Mouse (Mus musculus) CH12.LX (cell line): ENCODE data around the gene Primpol. TPM values are rescaled to one million over a fixed set of nuclear protein-coding genes. Genes with fewer than 3 reads are reported as not detected.

ENCODE experiments used
- DNase-seq: peaks from one replicate; pipeline ENCODE4 v3.0.0-alpha.2; 2013; ENCODE audit errors: extremely low read depth
- H3K27ac ChIP-seq: 2 replicates; pipeline ENCODE4 v1.5.1; 2012; ENCODE audit warnings: low read depth, mild to moderate bottlenecking, control low read depth, moderate library complexity; ENCODE audit not compliant: insufficient read depth
- H3K27me3 ChIP-seq: replicated peaks from 2 replicates; pipeline ENCODE3; 2012; ENCODE audit warnings: inconsistent platforms
- H3K36me3 ChIP-seq, 2 experiments: replicated peaks in 1 of 2; 2 replicates each; pipeline versions ENCODE3 to v1.6.1; 2012; ENCODE audit warnings: inconsistent platforms in 1 of 2, low read length in 1 of 2, mild to moderate bottlenecking in 1 of 2, mixed read lengths in 1 of 2, moderate library complexity in 1 of 2; ENCODE audit not compliant: control insufficient read depth in 1 of 2, insufficient read depth in 1 of 2
- H3K4me1 ChIP-seq, 2 experiments: 2 replicates each; pipeline ENCODE4 v1.6.1; 2012; ENCODE audit warnings: inconsistent platforms in 1 of 2, moderate library complexity in 1 of 2; ENCODE audit not compliant: insufficient read depth in 2 of 2, control insufficient read depth in 1 of 2
- H3K4me2 ChIP-seq: 2 replicates; pipeline ENCODE4 v1.6.1; 2012; ENCODE audit warnings: low read depth, mild to moderate bottlenecking, control low read depth; ENCODE audit not compliant: poor library complexity, insufficient read depth, severe bottlenecking
- H3K4me3 ChIP-seq, 3 experiments: fragments of 150-350 bp in 1 of 3; sonication (generic) in 1 of 3; replicated peaks in 1 of 3; 2 replicates each; pipeline versions ENCODE3 to v1.5.1; 2011 to 2012; ENCODE audit warnings: low read depth in 2 of 3, low read length in 2 of 3, mild to moderate bottlenecking in 2 of 3, moderate library complexity in 2 of 3, control low read depth in 1 of 3, improper control_type of control experiment in 1 of 3, inconsistent platforms in 1 of 3, mixed read lengths in 1 of 3; ENCODE audit not compliant: poor library complexity in 1 of 3
- H3K79me2 ChIP-seq: replicated peaks from 2 replicates; pipeline ENCODE4 v1.6.1; 2012; ENCODE audit warnings: mild to moderate bottlenecking, moderate library complexity; ENCODE audit not compliant: control insufficient read depth, poor library complexity, insufficient read depth, severe bottlenecking; ENCODE audit errors: extremely low read depth
- H3K9ac ChIP-seq: 2 replicates; pipeline ENCODE4 v1.6.1; 2012; ENCODE audit warnings: low read depth, mild to moderate bottlenecking, control low read depth, moderate library complexity; ENCODE audit not compliant: insufficient read depth
- H3K9me3 ChIP-seq: replicated peaks from 2 replicates; pipeline ENCODE3; 2012; ENCODE audit warnings: low read length, inconsistent platforms, mixed read lengths
- BHLHE40 ChIP-seq: IDR thresholded peaks from 2 replicates; pipeline ENCODE4 v1.6.1; 2011; ENCODE audit warnings: mild to moderate bottlenecking, low read depth, low read length, improper control_type of control experiment
- CHD1 ChIP-seq: IDR thresholded peaks from 2 replicates; pipeline ENCODE4 v1.6.1; 2012; ENCODE audit warnings: low read depth, low read length, improper control_type of control experiment, inconsistent platforms
- CHD2 ChIP-seq: IDR thresholded peaks from 2 replicates; pipeline ENCODE4 v1.6.1; 2011; ENCODE audit warnings: low read length, improper control_type of control experiment
- E2F4 ChIP-seq: IDR thresholded peaks from 2 replicates; pipeline ENCODE4 v1.6.1; 2011; ENCODE audit warnings: low read depth, low read length, improper control_type of control experiment; ENCODE audit not compliant: insufficient replicate concordance
- HCFC1 ChIP-seq: IDR thresholded peaks from 2 replicates; pipeline ENCODE4 v1.6.1; 2012; ENCODE audit warnings: low read depth, mild to moderate bottlenecking, inconsistent platforms, low read length, improper control_type of control experiment
- IRF4 ChIP-seq: IDR thresholded peaks from 2 replicates; pipeline ENCODE4 v1.6.1; 2014; ENCODE audit warnings: low read depth, mild to moderate bottlenecking, inconsistent platforms, low read length, improper control_type of control experiment
- JUN ChIP-seq: IDR thresholded peaks from 2 replicates; pipeline ENCODE4 v1.6.1; 2011; ENCODE audit warnings: low read depth, mild to moderate bottlenecking, low read length, improper control_type of control experiment, moderate library complexity; ENCODE audit not compliant: insufficient read depth
- JUND ChIP-seq: conservative IDR thresholded peaks from 2 replicates; pipeline ENCODE4 v1.6.1; 2011; ENCODE audit warnings: low read depth, low read length, improper control_type of control experiment
- KAT2A ChIP-seq: IDR thresholded peaks from 2 replicates; pipeline ENCODE4 v1.6.1; 2012; ENCODE audit warnings: low read length, improper control_type of control experiment, inconsistent platforms; ENCODE audit not compliant: insufficient replicate concordance
- MAFK ChIP-seq: IDR thresholded peaks from 2 replicates; pipeline ENCODE4 v1.6.1; 2011; ENCODE audit warnings: low read length, improper control_type of control experiment; ENCODE audit not compliant: insufficient replicate concordance
- MEF2A ChIP-seq: IDR thresholded peaks from 2 replicates; pipeline ENCODE4 v1.6.1; 2014; ENCODE audit warnings: low read depth, mild to moderate bottlenecking, inconsistent platforms, low read length, improper control_type of control experiment, borderline replicate concordance
- MXI1 ChIP-seq: IDR thresholded peaks from 2 replicates; pipeline ENCODE4 v1.6.1; 2011; ENCODE audit warnings: mild to moderate bottlenecking, low read depth, low read length, improper control_type of control experiment
- MYC ChIP-seq: IDR thresholded peaks from 2 replicates; pipeline ENCODE4 v1.6.1; 2011; ENCODE audit warnings: low read depth, mild to moderate bottlenecking, improper control_type of control experiment, low read length
- NELFE ChIP-seq: IDR thresholded peaks from 2 replicates; pipeline ENCODE4 v1.6.1; 2011; ENCODE audit warnings: low read depth, low read length, improper control_type of control experiment
- NRF1 ChIP-seq: IDR thresholded peaks from 2 replicates; pipeline ENCODE4 v1.6.1; 2014; ENCODE audit warnings: low read depth, mild to moderate bottlenecking, inconsistent platforms, low read length, improper control_type of control experiment, moderate library complexity
- POLR2A ChIP-seq: IDR thresholded peaks from 2 replicates; pipeline ENCODE4 v1.6.1; 2011; ENCODE audit warnings: low read depth, mild to moderate bottlenecking, improper control_type of control experiment, low read length
- RAD21 ChIP-seq: IDR thresholded peaks from 2 replicates; pipeline ENCODE4 v1.6.1; 2011; ENCODE audit warnings: low read depth, mild to moderate bottlenecking, low read length, improper control_type of control experiment, moderate library complexity
- RCOR1 ChIP-seq: conservative IDR thresholded peaks from 2 replicates; pipeline ENCODE4 v1.6.1; 2012; ENCODE audit warnings: low read depth, mild to moderate bottlenecking, inconsistent platforms, low read length, improper control_type of control experiment
- SIN3A ChIP-seq: IDR thresholded peaks from 2 replicates; pipeline ENCODE4 v1.6.1; 2012; ENCODE audit warnings: low read length, improper control_type of control experiment, inconsistent platforms
- SMC3 ChIP-seq: IDR thresholded peaks from 2 replicates; pipeline ENCODE4 v1.6.1; 2011; ENCODE audit warnings: low read depth, low read length, improper control_type of control experiment
- TBP ChIP-seq: conservative IDR thresholded peaks from 2 replicates; pipeline ENCODE4 v1.6.1; 2011; ENCODE audit warnings: low read depth, low read length, improper control_type of control experiment
- TCF12 ChIP-seq: IDR thresholded peaks from 2 replicates; pipeline ENCODE4 v1.6.1; 2014; ENCODE audit warnings: low read depth, mild to moderate bottlenecking, inconsistent platforms, low read length, improper control_type of control experiment
- UBTF ChIP-seq: IDR thresholded peaks from 2 replicates; pipeline ENCODE4 v1.6.1; 2012; ENCODE audit warnings: low read depth, mild to moderate bottlenecking, inconsistent platforms, low read length, improper control_type of control experiment, moderate library complexity
- USF1 ChIP-seq: IDR thresholded peaks from 2 replicates; pipeline ENCODE4 v1.6.1; 2014; ENCODE audit warnings: low read depth, mild to moderate bottlenecking, inconsistent platforms, low read length, improper control_type of control experiment
- USF2 ChIP-seq: conservative IDR thresholded peaks from 2 replicates; pipeline ENCODE4 v1.6.1; 2011; ENCODE audit warnings: low read depth, low read length, improper control_type of control experiment
- ZC3H11A ChIP-seq: IDR thresholded peaks from 2 replicates; pipeline ENCODE4 v1.6.1; 2012; ENCODE audit warnings: low read depth, mild to moderate bottlenecking, inconsistent platforms, low read length, improper control_type of control experiment
- ZKSCAN1 ChIP-seq: IDR thresholded peaks from 2 replicates; pipeline ENCODE4 v1.6.1; 2012; ENCODE audit warnings: low read depth, inconsistent platforms, low read length, improper control_type of control experiment, borderline replicate concordance
- ZMIZ1 ChIP-seq: IDR thresholded peaks from 2 replicates; pipeline ENCODE4 v1.6.1; 2012; ENCODE audit warnings: low read depth, mild to moderate bottlenecking, inconsistent platforms, low read length, improper control_type of control experiment
- ZNF384 ChIP-seq: IDR thresholded peaks from 2 replicates; pipeline ENCODE4 v1.6.1; 2012; ENCODE audit warnings: low read depth, low read length, improper control_type of control experiment, inconsistent platforms
- dilution Hi-C: fragments of 300-500 bp; cut with MboI; formaldehyde crosslinking; loops from 2 replicates; pipeline ENCODE4 v1.14.3; 2020; ENCODE audit warnings: low sequenced_read_pairs; ENCODE audit not compliant: extremely low pct_unique_long_range_greater_than_20kb, extremely low pct_ligation_motif_present
- in situ Hi-C: fragments of 300-500 bp; cut with MboI; formaldehyde crosslinking; loops from 3 replicates; pipeline ENCODE4 v1.14.3; 2019; ENCODE audit warnings: low sequenced_read_pairs, low pct_ligation_motif_present, low pct_unique_long_range_greater_than_20kb, mixed read lengths
- polyA plus RNA-seq: library from polyadenylated mRNA; unstranded; fragments of >175 nt; gene quantifications from 2 replicates; pipeline ENCODE4 v1.2.1, GENCODE M21; 2012; ENCODE audit warnings: low read depth; ENCODE audit not compliant: insufficient read length
- total RNA-seq, 2 experiments: library from RNA; depleted of rRNA; stranded (reverse); fragments of 300-350 nt in 1 of 2; fragments of >200 nt in 1 of 2; gene quantifications; 2 replicates each; pipeline ENCODE4 v1.2.3; 2012 to 2014

The Primpol gene
- total and polyA plus RNA-seq, 3 experiments, result 12.4 to 17.8 (median 15.3) TPM

GRCm38 (mm10) chr8:46551029-46551428 is 66.0 kb downstream of the Primpol start:
- Histone ChIP-seq H3K9me3 (no peaks in the 10 kb centered on the region), H3K4me2 (peak overlapping the region; percentile 75), H3K9ac (peak overlapping the region; percentile 69; the same call in 1 of the 2 replicates), H3K4me1 (peaks cover 4 to 44% of the 10 kb centered on the region in 2 experiments), H3K27me3 (no peaks in the 10 kb centered on the region), H3K4me3 (peak overlapping the region in 2 of 3 experiments; percentile 68 to 83), H3K36me3 (peaks cover 2 to 14% of the 10 kb centered on the region in 2 experiments), H3K79me2 (no peaks in the 10 kb centered on the region; the same call in 1 of the 2 replicates), H3K27ac (no peak overlapping the region)
- dilution Hi-C loops, result no loop called here
- TF ChIP-seq SIN3A (no peak), RCOR1 (no peak), USF1 (no peak), ZKSCAN1 (no peak), HCFC1 (no peak), TBP (no peak), KAT2A (no peak), JUN (no peak), CHD1 (peak; percentile 78; the same call in 1 of the 2 replicates), MAFK (peak; percentile 42; the same call in 1 of the 2 replicates), ZMIZ1 (no peak), UBTF (no peak), IRF4 (no peak), USF2 (no peak), ZC3H11A (no peak)
- peak; percentile 35 for DNase-seq
- in situ Hi-C loops, result loop anchor here (25.0 kb wide), 1 partner anchor 836 kb away; no protein-coding TSS in a partner anchor

- in situ Hi-C loops (loop anchor here (25.0 kb wide), 1 partner anchor 837 kb away; no protein-coding TSS in a partner anchor), dilution Hi-C loops (no loop called here)
- H3K4me1 ChIP-seq, result peaks cover 4 to 46% of the 10 kb centered on the region in 2 experiments
- no peak overlapping the region for H3K27ac ChIP-seq
- peak overlapping the region; percentile 55 for H3K4me2 ChIP-seq
- no peaks in the 10 kb centered on the region for H3K27me3 ChIP-seq
- H3K9me3 ChIP-seq, result no peaks in the 10 kb centered on the region
- H3K4me3 ChIP-seq, result peak overlapping the region in 2 of 3 experiments; percentile 24 to 49
- 0 out of 2 replicates have a peak overlapping the region, but pooled peaks have one; percentile 44 for H3K9ac ChIP-seq
- peak; percentile 87 for DNase-seq
- H3K79me2 ChIP-seq, result no peaks in the 10 kb centered on the region; the same call in 1 of the 2 replicates
- peaks cover 0 to 5% of the 10 kb centered on the region in 2 experiments for H3K36me3 ChIP-seq
- TF ChIP-seq ZMIZ1, result no peak
- no peak for TF ChIP-seq TCF12
- peak; percentile 86 for TF ChIP-seq MEF2A
- peak; percentile 53 for TF ChIP-seq HCFC1
- TF ChIP-seq ZKSCAN1, result no peak
- no peak for TF ChIP-seq MXI1
- TF ChIP-seq RCOR1, result no peak
- peak; percentile 77; the same call in 1 of the 2 replicates for TF ChIP-seq TBP
- TF ChIP-seq ZNF384, result no peak
- TF ChIP-seq JUN, result no peak
- no peak for TF ChIP-seq RAD21
- TF ChIP-seq SMC3, result no peak
- TF ChIP-seq POLR2A, result peak; percentile 66
- peak; percentile 57 for TF ChIP-seq BHLHE40
- peak; percentile 43; the same call in 1 of the 2 replicates for TF ChIP-seq IRF4
- TF ChIP-seq USF2, result no peak
- 0 out of 2 replicates have a peak, but pooled peaks have one; percentile 27 for TF ChIP-seq JUND
- TF ChIP-seq CHD1, result no peak
- TF ChIP-seq E2F4, result no peak
- TF ChIP-seq MAFK, result no peak
- TF ChIP-seq CHD2, result no peak
- TF ChIP-seq NELFE, result no peak
- no peak for TF ChIP-seq ZC3H11A
- TF ChIP-seq NRF1, result no peak
- no peak for TF ChIP-seq USF1
- TF ChIP-seq MYC, result 0 out of 2 replicates have a peak, but pooled peaks have one; percentile 50
- TF ChIP-seq KAT2A, result no peak
Measured at GRCm38 (mm10) chr8:46550058-46550457, 67.0 kb downstream of the Primpol start.
